Mouse (Mus musculus) heart, embryonic 14.5 days (tissue): ENCODE results near the gene Shisa9. TPM values are rescaled to one million over a fixed set of nuclear protein-coding genes. Genes with fewer than 3 reads are reported as not detected.

Experiments used
- ATAC-seq: fragments of 200-750 bp; cut with Nextera tagmentation; 2 replicates; pipeline ENCODE4 v1.8.0; 2017; ENCODE audit warnings: low read depth, moderate TSS enrichment; ENCODE audit not compliant: insufficient number of reproducible peaks, insufficient read depth, low FRiP score
- H3K27ac ChIP-seq, 2 experiments: fragments of 200-500 bp in 1 of 2; fragments of 300-500 bp in 1 of 2; sonication (generic) in 1 of 2; replicated peaks in 1 of 2; 2 replicates each; pipeline ENCODE4 v1.5.1; 2012 to 2014; ENCODE audit warnings: low read depth in 2 of 2, low read length in 2 of 2, control low read depth in 1 of 2, mild to moderate bottlenecking in 1 of 2, mixed read lengths in 1 of 2; ENCODE audit not compliant: control insufficient read depth in 1 of 2, insufficient read depth in 1 of 2
- H3K27me3 ChIP-seq: fragments of 300-500 bp; sonication (generic); 2 replicates; pipeline ENCODE4 v1.6.1; 2014; ENCODE audit warnings: mild to moderate bottlenecking, low read length, control low read depth; ENCODE audit not compliant: control insufficient read depth, insufficient read depth
- H3K36me3 ChIP-seq: fragments of 300-500 bp; sonication (generic); 2 replicates; pipeline ENCODE4 v1.6.1; 2014; ENCODE audit warnings: mild to moderate bottlenecking, control low read depth, low read length, mixed read lengths; ENCODE audit not compliant: control insufficient read depth, insufficient read depth
- H3K4me1 ChIP-seq, 2 experiments: fragments of 200-500 bp in 1 of 2; fragments of 300-500 bp in 1 of 2; sonication (generic) in 1 of 2; 2 replicates each; pipeline ENCODE4 v1.6.1; 2012 to 2014; ENCODE audit warnings: low read length in 2 of 2, control low read depth in 1 of 2, mixed read lengths in 1 of 2; ENCODE audit not compliant: control insufficient read depth in 2 of 2, insufficient read depth in 2 of 2
- H3K4me2 ChIP-seq: fragments of 300-500 bp; sonication (generic); 2 replicates; pipeline ENCODE4 v1.6.1; 2014; ENCODE audit warnings: mild to moderate bottlenecking, low read length
- H3K4me3 ChIP-seq, 2 experiments: fragments of 200-500 bp in 1 of 2; fragments of 300-500 bp in 1 of 2; sonication (generic) in 1 of 2; 2 replicates each; pipeline ENCODE4 v1.5.1; 2012 to 2014; ENCODE audit warnings: low read length in 2 of 2, mild to moderate bottlenecking in 2 of 2, control low read depth in 1 of 2, low read depth in 1 of 2, moderate library complexity in 1 of 2; ENCODE audit not compliant: control insufficient read depth in 1 of 2, insufficient read depth in 1 of 2
- H3K9ac ChIP-seq: fragments of 300-500 bp; sonication (generic); 2 replicates; pipeline ENCODE4 v1.6.1; 2014; ENCODE audit warnings: mild to moderate bottlenecking, low read length
- H3K9me3 ChIP-seq: fragments of 300-500 bp; sonication (generic); 2 replicates; pipeline ENCODE4 v1.6.1; 2016; ENCODE audit warnings: low read length, control low read depth; ENCODE audit not compliant: control insufficient read depth
- WGBS: fragments of 180-500 bp; shearing (Covaris S2); extraction: QIAGEN DNeasy Blood & Tissue Kit; methylation state at CpG from one replicate; pipeline ENCODE4 v1.1.7; 2014; 5-methylcytosine and 5-hydroxymethylcytosine counted together
- polyA plus RNA-seq: library from polyadenylated mRNA; unstranded; fragments of >200 nt; fragmentation: Nextera tagmentation; extraction: Ambion mirVana; gene quantifications from 2 replicates; pipeline ENCODE4 v1.2.1, GENCODE M21; 2014

Shisa9 gene
- polyA plus RNA-seq, 1 experiment from 2014 or later: 0.88 TPM

GRCm38 (mm10) chr16:12214018-12214417 lies 230.1 kb downstream of the Shisa9 start:
- no peak for ATAC-seq
- Histone ChIP-seq H3K9ac (no peak overlapping the region), H3K9me3 (no peaks in the 10 kb centered on the region), H3K4me1 (no peaks in the 10 kb centered on the region), H3K27ac (no peak overlapping the region), H3K4me3 (no peak overlapping the region), H3K36me3 (no peaks in the 10 kb centered on the region), H3K27me3 (no peaks in the 10 kb centered on the region), H3K4me2 (no peak overlapping the region)
- WGBS: 70% methylated on average over 2 of the region's 2 CpGs

GRCm38 (mm10) chr16:12217289-12218150 lies 233.6 kb downstream of the Shisa9 start:
- no peaks in the 10 kb centered on the region for H3K4me1 ChIP-seq
- WGBS: 69% methylated on average over 13 of the region's 13 CpGs
- ATAC-seq: no peak
- no peak overlapping the region for H3K9ac ChIP-seq
- H3K27me3 ChIP-seq: no peaks in the 10 kb centered on the region
- no peak overlapping the region for H3K27ac ChIP-seq
- no peaks in the 10 kb centered on the region for H3K36me3 ChIP-seq
- no peaks in the 10 kb centered on the region for H3K9me3 ChIP-seq
- H3K4me3 ChIP-seq: no peak overlapping the region
- H3K4me2 ChIP-seq: no peak overlapping the region

GRCm38 (mm10) chr16:12218151-12218532 lies 234.2 kb downstream of the Shisa9 start:
- no peaks in the 10 kb centered on the region for H3K4me1 ChIP-seq
- H3K9ac ChIP-seq: no peak overlapping the region
- WGBS: 68% methylated on average over 2 of the region's 2 CpGs
- H3K4me2 ChIP-seq: no peak overlapping the region
- no peak overlapping the region for H3K4me3 ChIP-seq
- no peaks in the 10 kb centered on the region for H3K27me3 ChIP-seq
- no peak for ATAC-seq
- no peaks in the 10 kb centered on the region for H3K9me3 ChIP-seq
- H3K27ac ChIP-seq: no peak overlapping the region
- no peaks in the 10 kb centered on the region for H3K36me3 ChIP-seq

GRCm38 (mm10) chr16:12219821-12220220 lies 235.9 kb downstream of the Shisa9 start:
- ATAC-seq: no peak
- Histone ChIP-seq H3K27me3 (no peaks in the 10 kb centered on the region), H3K9ac (no peak overlapping the region), H3K9me3 (no peaks in the 10 kb centered on the region), H3K4me1 (no peaks in the 10 kb centered on the region), H3K27ac (no peak overlapping the region), H3K4me2 (no peak overlapping the region), H3K4me3 (no peak overlapping the region), H3K36me3 (no peaks in the 10 kb centered on the region)
- 77% methylated on average over 3 of the region's 3 CpGs for WGBS

GRCm38 (mm10) chr16:12223537-12223936 lies 239.6 kb downstream of the Shisa9 start:
- H3K27me3 ChIP-seq: no peaks in the 10 kb centered on the region
- ATAC-seq: no peak
- WGBS: 96% methylated on average over 2 of the region's 2 CpGs
- no peaks in the 10 kb centered on the region for H3K9me3 ChIP-seq
- no peak overlapping the region for H3K9ac ChIP-seq
- no peak overlapping the region for H3K27ac ChIP-seq
- no peaks in the 10 kb centered on the region for H3K36me3 ChIP-seq
- no peaks in the 10 kb centered on the region for H3K4me1 ChIP-seq
- no peak overlapping the region for H3K4me2 ChIP-seq
- no peak overlapping the region for H3K4me3 ChIP-seq

- 58% methylated on average over 3 of the region's 3 CpGs for WGBS
- H3K27ac ChIP-seq: no peak overlapping the region
- no peak for ATAC-seq
- no peaks in the 10 kb centered on the region for H3K9me3 ChIP-seq
- H3K4me3 ChIP-seq: no peak overlapping the region
- H3K4me1 ChIP-seq: no peaks in the 10 kb centered on the region
- no peaks in the 10 kb centered on the region for H3K36me3 ChIP-seq
- no peaks in the 10 kb centered on the region for H3K27me3 ChIP-seq
- no peak overlapping the region for H3K4me2 ChIP-seq
- no peak overlapping the region for H3K9ac ChIP-seq
Observed at GRCm38 (mm10) chr16:12226937-12227336, 243.0 kb downstream of the Shisa9 start.

- Histone ChIP-seq H3K9me3 (no peaks in the 10 kb centered on the region), H3K4me2 (no peak overlapping the region), H3K27ac (0 out of 4 replicates have a peak overlapping the region, but pooled peaks of 1 of the 2 experiments have one; percentile 24), H3K4me1 (no peaks in the 10 kb centered on the region; a peak in 1 of 4 replicates), H3K4me3 (no peak overlapping the region), H3K36me3 (no peaks in the 10 kb centered on the region), H3K9ac (no peak overlapping the region), H3K27me3 (no peaks in the 10 kb centered on the region)
- peak; percentile 63; the same call in 1 of the 2 replicates for ATAC-seq
- 56% methylated on average over 3 of the region's 3 CpGs for WGBS
Observed at GRCm38 (mm10) chr16:12233288-12233687, 249.4 kb downstream of the Shisa9 start.
